Mouse (Mus musculus): ENCODE measurements around the gene Commd7. TPM values are rescaled to one million over a fixed set of nuclear protein-coding genes. Genes with fewer than 3 reads are reported as not detected.

The Commd7 gene
- 32.3 TPM for polyA plus RNA-seq (2014; fragmentation: Illumina TruSeq; extraction: RNeasy Lipid Tissue Mini Kit (QIAGEN cat#74804); ENCODE audit: insufficient read depth, low read depth, low replicate concordance)

GRCm38 (mm10) chr2:153631976-153632870, at the start of gene Commd7:
Gene Commd7 (minus strand): TSS chr2:153632781.

GRCm38 (mm10) chr2:153649298-153650013, 16.9 kb upstream of the Commd7 start, which contains the start of gene Dnmt3b:
Gene Dnmt3b (plus strand): TSS chr2:153649450.

Other genes starting within 250 kb of the Commd7 start
- not detected for gene 4930404H24Rik, start 140.0 kb downstream of the Commd7 start, polyA plus RNA-seq (2014; fragmentation: Illumina TruSeq; extraction: RNeasy Lipid Tissue Mini Kit (QIAGEN cat#74804); ENCODE audit: insufficient read depth, low read depth, low replicate concordance)
- gene Nol4l, start 102.8 kb downstream of the Commd7 start, polyA plus RNA-seq (2014; fragmentation: Illumina TruSeq; extraction: RNeasy Lipid Tissue Mini Kit (QIAGEN cat#74804); ENCODE audit: insufficient read depth, low read depth, low replicate concordance), result 4.1 TPM
- 1.3 TPM for gene Dnmt3b, start 16.7 kb upstream of the Commd7 start, polyA plus RNA-seq (2014; fragmentation: Illumina TruSeq; extraction: RNeasy Lipid Tissue Mini Kit (QIAGEN cat#74804); ENCODE audit: insufficient read depth, low read depth, low replicate concordance)
- gene Dnmt3c, start 63.9 kb upstream of the Commd7 start, polyA plus RNA-seq (2014; fragmentation: Illumina TruSeq; extraction: RNeasy Lipid Tissue Mini Kit (QIAGEN cat#74804); ENCODE audit: insufficient read depth, low read depth, low replicate concordance), result 0.14 TPM
- gene Mapre1, start 108.5 kb upstream of the Commd7 start, polyA plus RNA-seq (2014; fragmentation: Illumina TruSeq; extraction: RNeasy Lipid Tissue Mini Kit (QIAGEN cat#74804); ENCODE audit: insufficient read depth, low read depth, low replicate concordance), result 42.4 TPM
- 0.06 TPM for gene Efcab8, start 147.2 kb upstream of the Commd7 start, polyA plus RNA-seq (2014; fragmentation: Illumina TruSeq; extraction: RNeasy Lipid Tissue Mini Kit (QIAGEN cat#74804); ENCODE audit: insufficient read depth, low read depth, low replicate concordance)
- gene Sun5, start 238.3 kb upstream of the Commd7 start, polyA plus RNA-seq (2014; fragmentation: Illumina TruSeq; extraction: RNeasy Lipid Tissue Mini Kit (QIAGEN cat#74804); ENCODE audit: insufficient read depth, low read depth, low replicate concordance), result not detected
- not detected for gene Bpifb2, start 242.3 kb upstream of the Commd7 start, polyA plus RNA-seq (2014; fragmentation: Illumina TruSeq; extraction: RNeasy Lipid Tissue Mini Kit (QIAGEN cat#74804); ENCODE audit: insufficient read depth, low read depth, low replicate concordance)